Mouse (Mus musculus): Measurements from ENCODE around the gene Olfr346.

Gene Olfr346

GRCm38 (mm10) chr2:36685488-36685887 is at the start of gene Olfr346:
Olfr346 (plus strand) TSS chr2:36685788.
- DNase-seq (ENCODE audit: low read depth, low spot score): no peak

DNA sequence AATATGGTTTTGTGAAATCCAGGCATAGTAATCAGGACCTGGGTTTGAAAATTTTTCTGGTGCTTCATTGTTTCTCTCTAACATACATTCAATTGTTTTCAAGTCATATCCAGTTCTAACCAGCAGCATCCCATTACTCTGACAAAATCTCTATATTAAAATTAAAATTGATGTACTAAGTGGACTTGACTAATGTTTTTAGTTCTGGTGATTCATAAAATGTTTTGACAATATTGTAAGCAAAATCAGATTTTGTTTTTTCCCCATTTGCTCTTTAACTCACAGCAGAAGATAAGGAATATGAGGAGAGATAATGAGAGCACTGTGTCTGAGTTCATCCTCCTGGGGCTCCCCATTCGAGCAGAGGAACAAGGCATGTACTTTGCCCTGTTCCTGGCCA is 45.8 kb upstream of the Olfr346 start, which contains the start of gene Olfr345:
Gene Olfr345, plus strand, starts transcription at position 301 of the 400 bp plus-strand sequence.
- DNase-seq (ENCODE audit: low read depth, low spot score): no peak

- DNase-seq (ENCODE audit: low read depth, low spot score): no peak
Observed at GRCm38 (mm10) chr2:36731602-36732001, 46.0 kb downstream of the Olfr346 start, which contains the start of gene Olfr347. Olfr347 (plus strand) TSS chr2:36731902.

DNA sequence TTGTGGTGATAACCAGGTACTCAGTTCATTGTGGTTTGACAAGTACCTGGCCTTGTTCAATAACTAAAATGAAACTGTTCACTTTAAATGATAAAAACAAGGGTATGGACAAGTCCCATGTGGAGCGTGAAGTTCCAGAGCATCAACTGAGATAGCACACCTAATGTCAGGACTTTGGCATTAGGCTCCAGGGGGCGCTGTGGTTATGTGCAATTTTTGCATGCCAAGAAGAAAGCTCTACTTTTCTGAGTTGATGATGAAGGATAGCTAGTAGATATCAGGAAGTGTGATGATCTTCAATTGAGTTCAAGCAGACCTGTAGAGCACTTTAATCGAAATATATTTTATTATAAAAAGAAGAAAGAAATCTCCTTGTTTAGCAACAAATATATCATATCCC is 50.6 kb downstream of the Olfr346 start:
- DNase-seq (ENCODE audit: low read depth, low spot score): peak; percentile 22
